Mouse (Mus musculus) olfactory bulb, adult 2 months (tissue): ENCODE data around the gene Lgals4.

Experiments
- CTCF ChIP-seq: fragments of 200-500 bp; IDR thresholded peaks from 2 replicates; pipeline ENCODE4 v1.5.1; 2012; ENCODE audit warnings: low read depth, mild to moderate bottlenecking, low read length, moderate library complexity; ENCODE audit not compliant: insufficient read depth
- POLR2A ChIP-seq: fragments of 200-500 bp; IDR thresholded peaks from 2 replicates; pipeline ENCODE4 v1.6.1; 2012; ENCODE audit warnings: mild to moderate bottlenecking, low read depth, low read length, moderate library complexity; ENCODE audit not compliant: insufficient read depth

DNA sequence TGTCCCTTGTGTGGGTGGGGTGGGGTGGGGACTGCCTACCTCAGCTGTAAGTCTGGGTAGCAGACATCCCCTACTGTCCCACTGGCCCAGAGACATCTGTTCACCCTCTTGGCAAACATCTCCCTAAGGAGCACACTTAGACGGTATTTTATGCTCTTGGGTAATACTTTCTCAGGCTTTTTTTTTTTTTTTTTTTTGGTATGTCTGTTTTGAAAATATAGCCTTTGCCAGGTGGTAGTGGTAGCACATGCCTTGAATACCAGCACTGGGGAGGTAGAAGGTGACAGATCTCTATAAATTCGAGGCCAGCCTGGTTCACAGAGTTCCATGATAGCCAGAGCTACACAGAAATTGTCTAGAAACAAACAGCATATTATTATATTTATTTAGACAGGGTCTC is 9.7 kb upstream of the Lgals4 start:
- TF ChIP-seq CTCF (no peak), POLR2A (no peak)
